Mouse (Mus musculus) duodenum, adult 2 months (tissue): ENCODE data around the gene Med11. TPM values are rescaled to one million over a fixed set of nuclear protein-coding genes. Genes with fewer than 3 reads are reported as not detected.

ENCODE experiments used
- polyA plus RNA-seq: library from polyadenylated mRNA; depleted of rRNA; stranded (reverse); fragments of >200 nt; gene quantifications from 2 replicates; pipeline ENCODE4 v1.2.3, GENCODE M21; 2012; ENCODE audit warnings: low replicate concordance; rRNA removed

The Med11 gene
- 11.7 and 19.4 TPM in 2 replicates for polyA plus RNA-seq

GRCm38 (mm10) chr11:70451797-70452498 is at the start of gene Med11:
Med11 (plus strand) TSS chr11:70451919.

GRCm38 (mm10) chr11:70409594-70410296 is 42.0 kb upstream of the Med11 start, which contains the start of gene Pelp1:
Pelp1 (minus strand) TSS chr11:70410031.

GRCm38 (mm10) chr11:70432048-70432894 is 19.4 kb upstream of the Med11 start, which contains the start of gene Arrb2:
Arrb2 (plus strand) TSS chr11:70432635.

GRCm38 (mm10) chr11:70458688-70459600 is 7.2 kb downstream of the Med11 start, which contains the start of gene Zmynd15:
Zmynd15 (plus strand) TSS chr11:70459433.

GRCm38 (mm10) chr11:70459601-70460101 is 7.9 kb downstream of the Med11 start, which contains the start of gene Cxcl16:
Cxcl16 (minus strand) TSS chr11:70459984.

Other genes starting within 250 kb of the Med11 start
- 22.1 and 33.3 TPM in 2 replicates for gene Slc16a11, start 239.2 kb upstream of the Med11 start, polyA plus RNA-seq
- 5.7 and 10.5 TPM in 2 replicates for gene Slc16a13, start 230.9 kb upstream of the Med11 start, polyA plus RNA-seq
- 0.81 and 2.0 TPM in 2 replicates for gene Bcl6b, start 222.1 kb upstream of the Med11 start, polyA plus RNA-seq
- gene 0610010K14Rik, start 214.0 kb upstream of the Med11 start, polyA plus RNA-seq: 44.8 and 46.2 TPM in 2 replicates
- gene Gm21988, start 212.1 kb upstream of the Med11 start, polyA plus RNA-seq: 3.7 and 6.3 TPM in 2 replicates
- 194 and 270 TPM in 2 replicates for gene Rnasek, start 212.1 kb upstream of the Med11 start, polyA plus RNA-seq
- 0.87 and 1.2 TPM in 2 replicates for gene Alox12, start 196.6 kb upstream of the Med11 start, polyA plus RNA-seq
- 0.26 and 0.45 TPM in 2 replicates for gene Alox12e, start 129.3 kb upstream of the Med11 start, polyA plus RNA-seq
- gene Alox15, start 99.9 kb upstream of the Med11 start, polyA plus RNA-seq: 5.2 and 6.4 TPM in 2 replicates
- gene Pelp1, start 41.9 kb upstream of the Med11 start, polyA plus RNA-seq: 10.6 and 16.6 TPM in 2 replicates
- 15.9 and 26.1 TPM in 2 replicates for gene Arrb2, start 19.3 kb upstream of the Med11 start, polyA plus RNA-seq
- 4.5 and 7.0 TPM in 2 replicates for gene Zmynd15, start 7.5 kb downstream of the Med11 start, polyA plus RNA-seq
- gene Cxcl16, start 8.1 kb downstream of the Med11 start, polyA plus RNA-seq: 19.4 and 41.0 TPM in 2 replicates
- 330 and 792 TPM in 2 replicates for gene Tm4sf5, start 53.3 kb downstream of the Med11 start, polyA plus RNA-seq
- gene Vmo1, start 62.7 kb downstream of the Med11 start, polyA plus RNA-seq: 0.18 TPM in 1 of 2 replicates, not detected in the other
- gene Gltpd2, start 67.3 kb downstream of the Med11 start, polyA plus RNA-seq: 6.6 and 27.0 TPM in 2 replicates
- 220 and 329 TPM in 2 replicates for gene Psmb6, start 73.4 kb downstream of the Med11 start, polyA plus RNA-seq
- not detected in 2 replicates for gene Gm40193, start 81.0 kb downstream of the Med11 start, polyA plus RNA-seq
- 16.7 and 17.7 TPM in 2 replicates for gene Pld2, start 88.1 kb downstream of the Med11 start, polyA plus RNA-seq
- gene Mink1, start 111.0 kb downstream of the Med11 start, polyA plus RNA-seq: 42.1 and 67.8 TPM in 2 replicates
- gene 4930544D05Rik, start 163.9 kb downstream of the Med11 start, polyA plus RNA-seq: not detected in 2 replicates
- 0.13 TPM in 1 of 2 replicates, not detected in the other for gene Chrne, start 167.3 kb downstream of the Med11 start, polyA plus RNA-seq
- 0.05 TPM in 1 of 2 replicates, not detected in the other for gene Gp1ba, start 187.2 kb downstream of the Med11 start, polyA plus RNA-seq
- 93.4 and 152 TPM in 2 replicates for gene Rnf167, start 195.3 kb downstream of the Med11 start, polyA plus RNA-seq
- gene Slc25a11, start 195.6 kb downstream of the Med11 start, polyA plus RNA-seq: 108 and 218 TPM in 2 replicates
- 3,237 and 8,074 TPM in 2 replicates for gene Pfn1, start 202.7 kb downstream of the Med11 start, polyA plus RNA-seq
- gene Eno3, start 205.3 kb downstream of the Med11 start, polyA plus RNA-seq: 4.4 and 6.7 TPM in 2 replicates
- gene Spag7, start 217.5 kb downstream of the Med11 start, polyA plus RNA-seq: 6.5 and 20.4 TPM in 2 replicates
- gene Camta2, start 236.2 kb downstream of the Med11 start, polyA plus RNA-seq: 51.1 and 76.0 TPM in 2 replicates
- 0.59 and 2.1 TPM in 2 replicates for gene Inca1, start 248.2 kb downstream of the Med11 start, polyA plus RNA-seq
- 40.9 and 70.4 TPM in 2 replicates for gene Kif1c, start 248.6 kb downstream of the Med11 start, polyA plus RNA-seq